Mouse (Mus musculus): ENCODE data around the gene BC034090. TPM values are rescaled to one million over a fixed set of nuclear protein-coding genes. Genes with fewer than 3 reads are reported as not detected.
A peak's percentile ranks its signal among the peaks of the same experiment; 100 is the strongest.

The BC034090 gene
- 11.1 TPM for polyA plus RNA-seq (2012; fragmentation: generic; extraction: Trizol)

DNA sequence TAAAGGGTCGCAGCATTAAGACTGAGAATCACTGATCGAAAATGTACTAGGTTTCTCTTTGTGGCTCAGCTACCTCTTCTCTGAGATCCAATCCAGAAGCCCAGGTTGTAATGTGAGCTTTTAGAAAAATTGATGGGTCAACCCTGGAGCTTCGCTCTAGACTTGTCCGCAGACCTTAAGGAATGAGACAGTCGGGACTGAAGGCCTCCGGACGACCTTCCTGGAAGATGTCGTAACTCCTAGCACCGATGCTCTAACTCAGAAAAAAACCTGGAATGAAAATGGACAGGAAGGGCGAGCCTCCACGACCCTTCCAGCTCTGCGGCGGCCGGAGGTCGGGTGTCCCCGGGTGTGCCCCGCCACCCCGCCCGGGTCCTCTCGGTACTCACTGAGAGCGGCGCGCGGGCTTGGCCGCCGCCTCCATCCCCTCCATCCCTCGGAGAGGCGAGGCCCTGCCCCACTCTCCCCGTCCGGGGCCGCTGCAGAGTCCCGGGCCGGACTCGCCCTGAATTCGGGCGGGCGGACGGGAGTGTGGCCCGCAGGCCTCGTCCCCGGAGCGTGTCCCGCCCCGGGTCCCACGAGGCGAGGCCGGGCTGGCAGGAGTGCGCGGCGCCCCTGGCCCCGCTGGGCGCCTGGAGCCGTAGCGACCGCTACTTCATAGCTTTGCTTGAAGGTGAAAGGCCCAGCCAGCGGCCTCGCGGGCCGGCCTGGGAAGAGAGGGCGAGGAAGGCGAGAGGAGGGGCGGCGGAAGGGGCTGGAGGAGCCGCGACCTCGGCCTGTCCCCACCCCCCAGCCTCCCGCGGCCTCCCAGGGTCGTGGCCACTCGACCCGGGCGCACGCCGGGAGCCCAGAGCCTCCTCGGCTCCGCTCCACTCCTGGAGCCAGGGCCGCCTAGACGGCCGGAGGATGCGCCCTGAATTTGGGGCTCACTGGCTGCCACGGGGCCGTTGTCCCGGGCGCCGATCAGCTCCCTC is at the start of gene BC034090:
Gene BC034090, minus strand, starts transcription at position 648 of the 974 bp plus-strand sequence.
- Histone ChIP-seq H3ac (ENCODE audit: control insufficient read depth, insufficient read length) (peak within 1 kb of the TSS; percentile 52), H3K36me3 (ENCODE audit: control insufficient read depth, insufficient read depth) (no peaks in the 10 kb centered on the region), H3K4me3 (peak within 1 kb of the TSS; percentile 21), H3K4me2 (ENCODE audit: low read depth) (peak within 1 kb of the TSS; percentile 43), H3K27me3 (ENCODE audit: control insufficient read depth, insufficient read depth, insufficient read length) (no peaks in the 10 kb centered on the region), H3K79me2 (ENCODE audit: control insufficient read depth, insufficient read depth) (no peaks in the 10 kb centered on the region)
- TF ChIP-seq TCF3 (IDR thresholded peaks at IDR 0.05; ENCODE audit: insufficient read length, low read depth) = no peak

DNA sequence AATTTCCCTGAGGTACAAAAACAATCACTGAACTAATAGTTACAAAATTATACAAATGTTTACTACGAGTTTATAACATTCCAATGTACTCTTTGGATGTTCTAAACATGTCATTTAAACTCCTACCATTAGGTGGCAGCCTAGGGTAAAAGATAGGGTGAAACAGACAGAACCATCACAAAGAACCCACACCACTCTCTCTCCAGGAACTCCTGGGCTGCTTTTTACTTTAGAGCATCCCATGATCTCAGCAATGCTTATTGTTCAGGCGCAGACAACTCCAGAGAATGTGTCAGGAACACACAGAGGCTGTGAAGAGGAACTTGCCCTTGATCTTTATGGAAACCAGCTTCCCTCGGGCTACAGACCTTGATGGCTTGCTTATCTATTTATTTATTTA is 49.2 kb upstream of the BC034090 start:
- H3K36me3 ChIP-seq (ENCODE audit: control insufficient read depth, insufficient read depth) = peaks cover under 1% of the 10 kb centered on the region

DNA sequence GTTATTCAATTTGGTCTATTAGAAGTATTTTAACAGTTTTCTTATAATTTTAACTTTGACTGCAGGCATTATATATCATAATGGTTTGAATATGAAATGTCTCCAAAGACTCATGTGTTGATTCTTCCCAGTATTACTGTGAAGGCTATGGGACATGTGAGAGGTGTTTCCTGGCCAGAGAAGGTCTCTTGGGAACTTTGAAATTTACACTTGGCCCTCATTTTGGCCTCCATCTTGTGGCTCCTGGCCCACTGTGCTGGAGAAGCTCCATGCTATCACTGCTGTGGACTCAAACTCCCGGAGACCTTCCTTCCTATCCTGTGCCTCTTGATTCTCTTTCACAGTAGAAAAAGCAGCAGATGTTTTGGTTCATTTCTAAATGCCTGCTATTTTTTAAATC is 45.2 kb upstream of the BC034090 start:
- Histone ChIP-seq H3ac (ENCODE audit: control insufficient read depth, insufficient read length) (no peak overlapping the region), H3K79me2 (ENCODE audit: control insufficient read depth, insufficient read depth) (no peaks in the 10 kb centered on the region), H3K27me3 (ENCODE audit: control insufficient read depth, insufficient read depth, insufficient read length) (no peaks in the 10 kb centered on the region), H3K4me2 (ENCODE audit: low read depth) (no peak overlapping the region), H3K36me3 (ENCODE audit: control insufficient read depth, insufficient read depth) (peaks cover 18% of the 10 kb centered on the region), H3K4me3 (no peak overlapping the region)
- TF ChIP-seq MYOG (IDR thresholded peaks at IDR 0.05; ENCODE audit: control insufficient read depth in 1 of 3, insufficient read depth in 1 of 3, insufficient read length in 2 of 3, low read depth in 2 of 3) = no peak
- no peak for TF ChIP-seq POLR2A (IDR thresholded peaks at IDR 0.05; ENCODE audit: insufficient read length, low read depth)
- TF ChIP-seq E2F4 (IDR thresholded peaks at IDR 0.05; ENCODE audit: insufficient read depth) = no peak
- no peak for TF ChIP-seq POLR2AphosphoS2 (IDR thresholded peaks at IDR 0.05; ENCODE audit: insufficient read length, low read depth)
- TF ChIP-seq USF1 (IDR thresholded peaks at IDR 0.05; ENCODE audit: low read depth) = no peak
- TF ChIP-seq TCF12 (IDR thresholded peaks at IDR 0.05; ENCODE audit: insufficient read depth, poor library complexity, severe bottlenecking) = no peak
- TF ChIP-seq REST (IDR thresholded peaks at IDR 0.05; ENCODE audit: insufficient read depth, insufficient read length) = no peak
- TF ChIP-seq TCF3 (IDR thresholded peaks at IDR 0.05; ENCODE audit: insufficient read length, low read depth) = no peak
- no peak for TF ChIP-seq CEBPB (IDR thresholded peaks at IDR 0.05; ENCODE audit: insufficient read depth, poor library complexity, severe bottlenecking)
- no peak for TF ChIP-seq MYOD1 (IDR thresholded peaks at IDR 0.05; ENCODE audit: control insufficient read depth in 1 of 3, insufficient read length in 2 of 3, low read depth in 2 of 3)
- no peak for TF ChIP-seq SRF (IDR thresholded peaks at IDR 0.05; ENCODE audit: control insufficient read depth, insufficient read length, low read depth)
- TF ChIP-seq MAX (IDR thresholded peaks at IDR 0.05; ENCODE audit: low read depth) = no peak

More for the DNA sequence above, 49.2 kb upstream of the BC034090 start:
- H3K4me3 ChIP-seq = no peak overlapping the region
- H3ac ChIP-seq (ENCODE audit: control insufficient read depth, insufficient read length) = no peak overlapping the region
- H3K4me2 ChIP-seq (ENCODE audit: low read depth) = no peak overlapping the region
- H3K27me3 ChIP-seq (ENCODE audit: control insufficient read depth, insufficient read depth, insufficient read length) = no peaks in the 10 kb centered on the region
- no peaks in the 10 kb centered on the region for H3K79me2 ChIP-seq (ENCODE audit: control insufficient read depth, insufficient read depth)
- no peak for TF ChIP-seq TCF12 (IDR thresholded peaks at IDR 0.05; ENCODE audit: insufficient read depth, poor library complexity, severe bottlenecking)
- no peak for TF ChIP-seq CEBPB (IDR thresholded peaks at IDR 0.05; ENCODE audit: insufficient read depth, poor library complexity, severe bottlenecking)

DNA sequence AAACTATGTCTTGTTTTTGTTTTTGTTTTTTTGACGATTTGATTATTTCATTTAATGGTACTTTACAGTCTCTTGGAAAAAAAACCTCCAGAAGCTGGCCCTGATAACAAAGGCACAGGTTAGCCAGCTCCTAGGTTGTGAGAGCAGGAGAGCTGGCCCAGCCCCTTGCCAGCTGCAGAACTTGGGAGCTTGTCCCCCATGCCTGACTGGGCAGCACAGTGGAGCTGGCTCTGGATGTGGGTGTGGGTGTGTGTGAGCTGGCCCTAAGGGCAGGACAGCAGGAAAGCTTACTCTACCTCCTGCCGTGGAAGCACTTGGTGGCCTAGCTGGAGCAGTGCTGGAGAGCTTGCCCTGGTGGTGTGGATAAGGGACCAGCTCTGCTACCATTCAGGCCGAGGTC is 43.8 kb upstream of the BC034090 start:
- peaks cover 18% of the 10 kb centered on the region for H3K36me3 ChIP-seq (ENCODE audit: control insufficient read depth, insufficient read depth)
- H3K79me2 ChIP-seq (ENCODE audit: control insufficient read depth, insufficient read depth) = no peaks in the 10 kb centered on the region

DNA sequence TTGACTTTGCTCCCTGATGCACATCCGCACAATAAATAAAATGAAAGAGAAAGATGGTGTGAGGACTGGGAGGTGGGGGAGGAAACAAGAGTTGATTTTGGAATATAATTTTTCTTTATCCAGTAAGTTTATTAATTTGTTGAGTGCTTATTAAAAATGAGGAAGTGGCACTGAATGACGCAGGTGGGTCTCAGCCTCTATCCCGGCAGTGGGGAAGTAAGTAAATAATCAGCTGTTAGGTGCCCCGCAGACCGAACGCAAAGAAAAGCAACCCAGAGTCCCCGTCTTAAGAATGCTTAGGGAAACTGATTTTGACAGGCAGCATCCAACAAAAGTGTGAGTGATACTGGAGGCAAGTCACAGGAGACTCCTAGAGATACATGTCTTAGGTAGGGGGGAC is 39.6 kb upstream of the BC034090 start:
- Histone ChIP-seq H3K4me2 (ENCODE audit: low read depth) (no peak overlapping the region), H3K4me3 (no peak overlapping the region), H3K36me3 (ENCODE audit: control insufficient read depth, insufficient read depth) (peaks cover 18% of the 10 kb centered on the region), H3K79me2 (ENCODE audit: control insufficient read depth, insufficient read depth) (no peaks in the 10 kb centered on the region), H3ac (ENCODE audit: control insufficient read depth, insufficient read length) (no peak overlapping the region), H3K27me3 (ENCODE audit: control insufficient read depth, insufficient read depth, insufficient read length) (no peaks in the 10 kb centered on the region)
- TF ChIP-seq POLR2AphosphoS2 (IDR thresholded peaks at IDR 0.05; ENCODE audit: insufficient read length, low read depth) (no peak), E2F4 (IDR thresholded peaks at IDR 0.05; ENCODE audit: insufficient read depth) (no peak), MYOD1 (IDR thresholded peaks at IDR 0.05; ENCODE audit: control insufficient read depth in 1 of 3, insufficient read length in 2 of 3, low read depth in 2 of 3) (no peak), TCF12 (IDR thresholded peaks at IDR 0.05; ENCODE audit: insufficient read depth, poor library complexity, severe bottlenecking) (no peak), POLR2A (IDR thresholded peaks at IDR 0.05; ENCODE audit: insufficient read length, low read depth) (no peak), CEBPB (IDR thresholded peaks at IDR 0.05; ENCODE audit: insufficient read depth, poor library complexity, severe bottlenecking) (no peak), REST (IDR thresholded peaks at IDR 0.05; ENCODE audit: insufficient read depth, insufficient read length) (no peak), SRF (IDR thresholded peaks at IDR 0.05; ENCODE audit: control insufficient read depth, insufficient read length, low read depth) (no peak), MYOG (IDR thresholded peaks at IDR 0.05; ENCODE audit: control insufficient read depth in 1 of 3, insufficient read depth in 1 of 3, insufficient read length in 2 of 3, low read depth in 2 of 3) (no peak), TCF3 (IDR thresholded peaks at IDR 0.05; ENCODE audit: insufficient read length, low read depth) (no peak), MAX (IDR thresholded peaks at IDR 0.05; ENCODE audit: low read depth) (no peak)

More for the DNA sequence above, 43.8 kb upstream of the BC034090 start:
- no peak overlapping the region for H3K4me3 ChIP-seq
- H3K27me3 ChIP-seq (ENCODE audit: control insufficient read depth, insufficient read depth, insufficient read length) = no peaks in the 10 kb centered on the region
- TF ChIP-seq MYOG (IDR thresholded peaks at IDR 0.05; ENCODE audit: control insufficient read depth in 1 of 3, insufficient read depth in 1 of 3, insufficient read length in 2 of 3, low read depth in 2 of 3) (no peak), MYOD1 (IDR thresholded peaks at IDR 0.05; ENCODE audit: control insufficient read depth in 1 of 3, insufficient read length in 2 of 3, low read depth in 2 of 3) (no peak), POLR2A (IDR thresholded peaks at IDR 0.05; ENCODE audit: insufficient read length, low read depth) (no peak), TCF3 (IDR thresholded peaks at IDR 0.05; ENCODE audit: insufficient read length, low read depth) (no peak), POLR2AphosphoS2 (IDR thresholded peaks at IDR 0.05; ENCODE audit: insufficient read length, low read depth) (no peak), USF1 (IDR thresholded peaks at IDR 0.05; ENCODE audit: low read depth) (no peak), E2F4 (IDR thresholded peaks at IDR 0.05; ENCODE audit: insufficient read depth) (no peak), CEBPB (IDR thresholded peaks at IDR 0.05; ENCODE audit: insufficient read depth, poor library complexity, severe bottlenecking) (no peak), TCF12 (IDR thresholded peaks at IDR 0.05; ENCODE audit: insufficient read depth, poor library complexity, severe bottlenecking) (no peak), REST (IDR thresholded peaks at IDR 0.05; ENCODE audit: insufficient read depth, insufficient read length) (no peak), MAX (IDR thresholded peaks at IDR 0.05; ENCODE audit: low read depth) (no peak), SRF (IDR thresholded peaks at IDR 0.05; ENCODE audit: control insufficient read depth, insufficient read length, low read depth) (no peak)
- H3ac ChIP-seq (ENCODE audit: control insufficient read depth, insufficient read length) = no peak overlapping the region
- H3K4me2 ChIP-seq (ENCODE audit: low read depth) = no peak overlapping the region
